Comparison of ENCODE assay signal across 9 mouse cellular contexts in genomic region chr14:76912301-76913001, GRCm38 (mm10).
DNase-seq lines count a peak whose midpoint lies in the region; ATAC-seq lines count a peak whose summit lies in the region.
"Had no signal": no experiment of that assay in that cellular context is flagged by ENCODE, and none has a peak within 500 bp of the region (broad histone marks: within the 10 kb centered on the region; RNA-seq: fewer than 3 reads in every experiment).

No protein-coding gene starts in this region.

- H3K4me3 ChIP-seq in heart, embryonic 13.5 days, result no peak overlapping the region
- no peak overlapping the region for H3K4me3 ChIP-seq in limb, embryonic 10.5 days

- H3K36me3 ChIP-seq in heart, embryonic 13.5 days, result no peaks in the 10 kb centered on the region
- H3K36me3 ChIP-seq in limb, embryonic 10.5 days, result no peaks in the 10 kb centered on the region

- ATAC-seq in heart, embryonic 13.5 days (ENCODE audit: extremely low read depth, insufficient number of reproducible peaks, low FRiP score, low TSS enrichment), result no peak
- ATAC-seq in monocyte, adult 5-6 weeks (replicated peaks; ENCODE audit: insufficient number of reproducible peaks, low FRiP score, low TSS enrichment, poor library complexity, severe bottlenecking), result no peak
- ATAC-seq: CD4-positive, CD25-positive, alpha-beta regulatory T cell, adult 4 months had no signal

- H3K9me3 ChIP-seq in heart, embryonic 13.5 days, result no peaks in the 10 kb centered on the region
- no peaks in the 10 kb centered on the region for H3K9me3 ChIP-seq in limb, embryonic 10.5 days (replicated peaks)

- intact Hi-C loops in heart, postnatal 25 days (cut with DNase I), result no loop called here

- WGBS in heart, embryonic 13.5 days, result 24% methylated on average over 8 of the region's 8 CpGs
- WGBS in limb, embryonic 10.5 days, result 28% methylated on average over 8 of the region's 8 CpGs

- H3K4me1 ChIP-seq in heart, embryonic 13.5 days, result peaks cover 37% of the 10 kb centered on the region
- peaks cover 33% of the 10 kb centered on the region for H3K4me1 ChIP-seq in limb, embryonic 10.5 days

- H3K27me3 ChIP-seq in heart, embryonic 13.5 days (replicated peaks), result no peaks in the 10 kb centered on the region
- no peaks in the 10 kb centered on the region for H3K27me3 ChIP-seq in limb, embryonic 10.5 days (ENCODE audit: low read depth, poor library complexity, severe bottlenecking)

- DNase-seq in heart, adult 18-20 months, result peak; percentile 32 to 56
- DNase-seq in heart, postnatal 25 days (ENCODE audit: low spot score), result no peak
- DNase-seq in adrenal gland, adult 8-10 months, result peak; percentile 44
- no peak for DNase-seq in limb, embryonic 10.5 days (ENCODE audit: low spot score)
- no peak for DNase-seq in left cerebral cortex, adult 8-10 months (ENCODE audit: low spot score in 2 of 2)
- DNase-seq in cerebellum, postnatal 10 days, result no peak

- H3K9ac ChIP-seq in heart, embryonic 13.5 days, result no peak overlapping the region

- peak overlapping the region; percentile 48 for H3K27ac ChIP-seq in heart, embryonic 13.5 days (replicated peaks)
- H3K27ac ChIP-seq in limb, embryonic 10.5 days, result 0 out of 2 replicates have a peak overlapping the region, but pooled peaks have one; percentile 2

- no peak overlapping the region for H3K4me2 ChIP-seq in heart, embryonic 13.5 days

Comparison
In these comparisons a context has a peak if more than half of its experiments do, and no peak if none do; other contexts are left out.
1. DNase-seq: peak in heart, adult 18-20 months (2 of 2) and adrenal gland, adult 8-10 months (single experiment); none in heart, postnatal 25 days (single experiment), limb, embryonic 10.5 days (single experiment), left cerebral cortex, adult 8-10 months (0 of 2) and cerebellum, postnatal 10 days (0 of 2).